Mouse (Mus musculus): ENCODE results near the gene Dhrs11.
"Not testable (repeated sequence)": the region's sequence is repeated elsewhere in the genome, so short reads cannot be mapped to it uniquely, and the experiment has no call there.

Gene Dhrs11

GRCm38 (mm10) chr11:84828516-84829399, at the start of gene Dhrs11:
Dhrs11 (minus strand) TSS chr11:84828994.
- DNase-seq: peak; percentile 91

- DNase-seq: not testable (repeated sequence)
These were observed 47.2 kb upstream of the Dhrs11 start for GRCm38 (mm10) chr11:84876020-84876419.

- no peak for DNase-seq
These were observed 44.4 kb upstream of the Dhrs11 start for GRCm38 (mm10) chr11:84873042-84873833.

GRCm38 (mm10) chr11:84871548-84872069, 42.8 kb upstream of the Dhrs11 start:
- no peak for DNase-seq

GRCm38 (mm10) chr11:84871046-84871445, 42.3 kb upstream of the Dhrs11 start:
- no peak for DNase-seq

GRCm38 (mm10) chr11:84870337-84871043, 41.7 kb upstream of the Dhrs11 start, which contains the start of gene Ggnbp2:
Ggnbp2 (minus strand) TSS chr11:84870817.
- peak; percentile 91 for DNase-seq

- peak; percentile 92 for DNase-seq
These were observed 40.9 kb upstream of the Dhrs11 start for GRCm38 (mm10) chr11:84869537-84870232.

GRCm38 (mm10) chr11:84868786-84869259, 40.0 kb upstream of the Dhrs11 start:
- no peak for DNase-seq

- DNase-seq: no peak
These were observed 38.8 kb upstream of the Dhrs11 start for GRCm38 (mm10) chr11:84867586-84867985.

- no peak for DNase-seq
These were observed 36.5 kb upstream of the Dhrs11 start for GRCm38 (mm10) chr11:84865268-84865667.

- DNase-seq: no peak
These were observed 26.5 kb upstream of the Dhrs11 start for GRCm38 (mm10) chr11:84855285-84855684.

GRCm38 (mm10) chr11:84847475-84848090, 18.8 kb upstream of the Dhrs11 start:
- DNase-seq: no peak

GRCm38 (mm10) chr11:84846741-84847474, 18.1 kb upstream of the Dhrs11 start:
- DNase-seq: no peak

GRCm38 (mm10) chr11:84839330-84839729, 10.5 kb upstream of the Dhrs11 start:
- no peak for DNase-seq

- DNase-seq: not testable (repeated sequence)
These were observed 701 bp upstream of the Dhrs11 start for GRCm38 (mm10) chr11:84829495-84829894.

- DNase-seq: no peak
These were observed 792 bp downstream of the Dhrs11 start for GRCm38 (mm10) chr11:84827901-84828503.

- peak; percentile 33 for DNase-seq
These were observed 1.3 kb downstream of the Dhrs11 start for GRCm38 (mm10) chr11:84827492-84827891.

GRCm38 (mm10) chr11:84826185-84826584, 2.6 kb downstream of the Dhrs11 start:
- peak; percentile 85 for DNase-seq

- peak; percentile 31 for DNase-seq
These were observed 3.5 kb downstream of the Dhrs11 start for GRCm38 (mm10) chr11:84825261-84825807.

- DNase-seq: peak; percentile 31
These were observed 5.3 kb downstream of the Dhrs11 start for GRCm38 (mm10) chr11:84823484-84823897.
